Mouse (Mus musculus): ENCODE data around the gene Tmc6. TPM values are rescaled to one million over a fixed set of nuclear protein-coding genes. Genes with fewer than 3 reads are reported as not detected.

Gene Tmc6
- polyA plus RNA-seq, 1 experiment from 2014 or later, result 39.2 TPM

DNA sequence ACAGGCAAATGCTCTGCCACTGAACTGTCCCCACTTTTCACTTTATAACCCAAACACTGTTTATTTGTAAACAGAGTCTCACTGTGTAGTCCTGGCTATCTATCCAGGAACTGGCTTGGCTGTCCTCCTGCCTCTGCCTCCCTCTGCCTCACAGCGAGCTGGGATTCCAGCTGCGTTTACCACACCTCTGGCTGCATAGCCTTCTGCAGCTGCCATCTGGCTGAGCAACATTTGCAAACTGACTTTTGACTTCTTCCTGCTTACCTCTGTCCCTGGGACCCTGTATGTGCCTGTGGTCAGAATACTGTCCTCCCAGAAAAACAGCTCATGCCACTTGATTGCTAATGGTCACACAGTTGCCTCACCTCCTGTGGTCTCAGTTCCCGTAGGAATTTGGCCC is 45.4 kb upstream of the Tmc6 start:
- no peak overlapping the region for H3K4me3 ChIP-seq (replicated peaks; ENCODE audit: low read depth, low read length)
- no peaks in the 10 kb centered on the region for H3K27me3 ChIP-seq (ENCODE audit: insufficient read depth, low read length)
- no peaks in the 10 kb centered on the region for H3K9me3 ChIP-seq (replicated peaks; ENCODE audit: low read length)
- H3K4me1 ChIP-seq (replicated peaks; ENCODE audit: insufficient read depth, low read length), result peaks cover 36% of the 10 kb centered on the region; the same call in 1 of the 2 replicates
- WGBS, result 76% methylated on average over 3 of the region's 3 CpGs
- H3K27ac ChIP-seq, result no peak overlapping the region
- no peak overlapping the region for H3K4me2 ChIP-seq (ENCODE audit: low read length)
- H3K9ac ChIP-seq (ENCODE audit: low read depth, low read length), result no peak overlapping the region
- DNase-seq (ENCODE audit: low spot score), result no peak
- peaks cover under 1% of the 10 kb centered on the region; the same call in 1 of the 2 replicates for H3K36me3 ChIP-seq (ENCODE audit: insufficient read depth, low read length)
- ATAC-seq (replicated peaks; ENCODE audit: low FRiP score, low read depth), result no peak
- TF ChIP-seq CTCF (IDR thresholded peaks at IDR 0.05; ENCODE audit: low read depth), result no peak

GRCm38 (mm10) chr11:117826916-117827315 is 44.9 kb upstream of the Tmc6 start:
- 0 out of 2 replicates have a peak overlapping the region, but pooled peaks have one; percentile 66 for H3K9ac ChIP-seq (ENCODE audit: low read depth, low read length)

DNA sequence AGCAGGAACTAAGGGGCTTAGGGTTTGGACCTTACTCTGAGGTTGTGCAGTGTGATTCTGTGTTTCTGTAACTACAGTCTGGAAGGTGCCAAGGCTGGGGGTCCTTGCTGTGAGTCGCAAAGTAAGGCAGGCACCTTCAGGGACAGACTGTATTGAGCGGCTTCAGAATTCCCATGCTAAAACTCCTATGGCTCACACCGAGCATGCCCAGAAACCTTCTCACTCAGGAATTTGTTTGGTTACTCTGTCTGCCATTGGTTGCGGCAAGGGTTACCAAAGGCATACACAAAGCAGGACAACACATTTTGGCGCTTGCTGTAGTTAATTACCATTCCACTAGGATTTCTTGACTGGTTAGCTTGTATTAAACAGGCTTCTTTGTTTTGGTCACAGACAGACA is 44.2 kb upstream of the Tmc6 start:
- H3K9me3 ChIP-seq (replicated peaks; ENCODE audit: low read length), result no peaks in the 10 kb centered on the region
- H3K27me3 ChIP-seq (ENCODE audit: insufficient read depth, low read length), result no peaks in the 10 kb centered on the region
- TF ChIP-seq CTCF (IDR thresholded peaks at IDR 0.05; ENCODE audit: low read depth), result no peak
- ATAC-seq (replicated peaks; ENCODE audit: low FRiP score, low read depth), result no peak
- peak overlapping the region; percentile 66; the same call in 1 of the 2 replicates for H3K9ac ChIP-seq (ENCODE audit: low read depth, low read length)
- peak overlapping the region; percentile 85 for H3K4me2 ChIP-seq (ENCODE audit: low read length)
- peaks cover 31% of the 10 kb centered on the region; the same call in 1 of the 2 replicates for H3K4me1 ChIP-seq (replicated peaks; ENCODE audit: insufficient read depth, low read length)
- 9% methylated on average over 5 of the region's 5 CpGs for WGBS
- H3K4me3 ChIP-seq (replicated peaks; ENCODE audit: low read depth, low read length), result peak overlapping the region; percentile 48
- peak overlapping the region; percentile 82 for H3K27ac ChIP-seq
- peak; percentile 73 for DNase-seq (ENCODE audit: low spot score)
- H3K36me3 ChIP-seq (ENCODE audit: insufficient read depth, low read length), result peaks cover 13% of the 10 kb centered on the region; the same call in 1 of the 2 replicates

More at GRCm38 (mm10) chr11:117826916-117827315, 44.9 kb upstream of the Tmc6 start:
- no peak for TF ChIP-seq CTCF (IDR thresholded peaks at IDR 0.05; ENCODE audit: low read depth)
- Histone ChIP-seq H3K4me1 (replicated peaks; ENCODE audit: insufficient read depth, low read length) (peaks cover 32% of the 10 kb centered on the region; the same call in 1 of the 2 replicates), H3K4me2 (ENCODE audit: low read length) (0 out of 2 replicates have a peak overlapping the region, but pooled peaks have one; percentile 85), H3K4me3 (replicated peaks; ENCODE audit: low read depth, low read length) (no peak overlapping the region), H3K27me3 (ENCODE audit: insufficient read depth, low read length) (no peaks in the 10 kb centered on the region), H3K36me3 (ENCODE audit: insufficient read depth, low read length) (peaks cover 6% of the 10 kb centered on the region; the same call in 1 of the 2 replicates), H3K9me3 (replicated peaks; ENCODE audit: low read length) (no peaks in the 10 kb centered on the region), H3K27ac (no peak overlapping the region)
- 47% methylated on average over 8 of the region's 8 CpGs for WGBS
- no peak for ATAC-seq (replicated peaks; ENCODE audit: low FRiP score, low read depth)
- no peak for DNase-seq (ENCODE audit: low spot score)

GRCm38 (mm10) chr11:117825333-117826101 is 43.5 kb upstream of the Tmc6 start, which contains the start of the genes Afmid and Tk1:
Afmid (plus strand) TSS chr11:117825924.
Tk1 (minus strand) TSS chr11:117826092.
- H3K27me3 ChIP-seq (ENCODE audit: insufficient read depth, low read length), result no peaks in the 10 kb centered on the region
- peak within 1 kb of the TSS; percentile 66 for H3K9ac ChIP-seq (ENCODE audit: low read depth, low read length)
- peak; percentile 97 for DNase-seq (ENCODE audit: low spot score)
- H3K4me1 ChIP-seq (replicated peaks; ENCODE audit: insufficient read depth, low read length), result peaks cover 31% of the 10 kb centered on the region; the same call in 1 of the 2 replicates
- peak within 1 kb of the TSS; percentile 82 for H3K27ac ChIP-seq
- under 1% methylated on average over 33 of the region's 34 CpGs for WGBS
- H3K4me2 ChIP-seq (ENCODE audit: low read length), result peak within 1 kb of the TSS; percentile 85
- no peaks in the 10 kb centered on the region for H3K9me3 ChIP-seq (replicated peaks; ENCODE audit: low read length)
- H3K36me3 ChIP-seq (ENCODE audit: insufficient read depth, low read length), result peaks cover 14% of the 10 kb centered on the region; the same call in 1 of the 2 replicates
- ATAC-seq (replicated peaks; ENCODE audit: low FRiP score, low read depth), result peak; percentile 40; the same call in 1 of the 2 replicates
- TF ChIP-seq CTCF (IDR thresholded peaks at IDR 0.05; ENCODE audit: low read depth), result no peak; the same call in 1 of the 2 replicates
- peak within 1 kb of the TSS; percentile 48 for H3K4me3 ChIP-seq (replicated peaks; ENCODE audit: low read depth, low read length)

DNA sequence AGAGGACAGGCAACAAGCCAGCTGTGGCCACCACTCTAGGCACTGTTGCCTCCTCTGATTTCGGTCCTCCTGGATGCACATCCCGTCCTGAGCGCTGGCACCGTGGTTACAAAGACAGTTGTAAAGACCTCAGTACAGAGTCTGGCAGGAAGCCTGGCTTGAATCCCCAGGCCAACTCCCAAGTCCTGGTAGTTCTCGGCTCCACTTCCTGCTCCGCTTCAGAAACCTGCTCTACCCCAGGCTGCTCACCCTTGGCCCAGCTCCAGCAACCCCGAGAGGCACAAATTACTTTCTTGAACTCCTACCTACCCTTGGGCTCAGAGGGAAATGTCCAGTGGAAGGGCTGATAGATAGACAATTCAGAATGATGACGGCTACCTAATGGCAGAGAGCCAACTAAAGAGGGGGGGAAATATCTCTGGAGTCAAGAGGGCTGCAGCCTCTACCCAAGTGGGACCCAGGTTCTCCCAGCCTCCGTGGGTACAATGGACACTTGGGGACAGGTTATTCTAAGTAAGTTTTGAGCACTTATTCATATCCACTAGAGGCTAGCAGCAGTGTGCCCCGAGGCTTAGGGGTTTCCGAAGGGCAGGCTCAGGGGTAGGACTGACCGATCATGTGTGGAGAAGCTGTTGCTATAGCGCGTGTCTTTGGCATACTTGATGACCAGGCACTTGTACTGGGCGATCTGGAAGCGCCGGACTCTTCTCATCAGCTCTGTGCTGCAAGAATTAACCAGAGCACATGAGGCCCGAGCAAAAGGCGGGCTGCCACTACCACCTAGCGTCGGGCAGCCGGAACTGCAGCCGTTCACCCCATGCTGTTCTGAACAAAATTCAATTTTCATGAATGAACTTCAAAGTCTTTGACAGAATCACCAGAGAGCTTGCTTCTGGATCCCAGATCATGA is 42.3 kb upstream of the Tmc6 start:
- H3K4me1 ChIP-seq (replicated peaks; ENCODE audit: insufficient read depth, low read length), result peaks cover 31% of the 10 kb centered on the region; the same call in 1 of the 2 replicates
- H3K4me2 ChIP-seq (ENCODE audit: low read length), result peak overlapping the region; percentile 85
- peak; percentile 93 for TF ChIP-seq CTCF (IDR thresholded peaks at IDR 0.05; ENCODE audit: low read depth)
- H3K9ac ChIP-seq (ENCODE audit: low read depth, low read length), result peak overlapping the region; percentile 66; the same call in 1 of the 2 replicates
- peak; percentile 82 for ATAC-seq (replicated peaks; ENCODE audit: low FRiP score, low read depth)
- no peaks in the 10 kb centered on the region for H3K9me3 ChIP-seq (replicated peaks; ENCODE audit: low read length)
- peaks cover 18% of the 10 kb centered on the region; the same call in 1 of the 2 replicates for H3K36me3 ChIP-seq (ENCODE audit: insufficient read depth, low read length)
- H3K27ac ChIP-seq, result peak overlapping the region; percentile 37; the same call in 1 of the 2 replicates
- H3K4me3 ChIP-seq (replicated peaks; ENCODE audit: low read depth, low read length), result peak overlapping the region; percentile 48
- WGBS, result 6% methylated on average over 23 of the region's 23 CpGs
- DNase-seq (ENCODE audit: low spot score), result peak; percentile 91
- H3K27me3 ChIP-seq (ENCODE audit: insufficient read depth, low read length), result no peaks in the 10 kb centered on the region

Data from kidney, postnatal 0 days (tissue).